Mouse (Mus musculus): ENCODE results near the gene Trappc4. TPM values are rescaled to one million over a fixed set of nuclear protein-coding genes. Genes with fewer than 3 reads are reported as not detected.
"Not testable (repeated sequence)": the region's sequence is repeated elsewhere in the genome, so short reads cannot be mapped to it uniquely, and the experiment has no call there.

Trappc4 gene
- polyA plus RNA-seq (2012; rRNA removed) = 83.8 and 88.1 TPM in 2 replicates

DNA sequence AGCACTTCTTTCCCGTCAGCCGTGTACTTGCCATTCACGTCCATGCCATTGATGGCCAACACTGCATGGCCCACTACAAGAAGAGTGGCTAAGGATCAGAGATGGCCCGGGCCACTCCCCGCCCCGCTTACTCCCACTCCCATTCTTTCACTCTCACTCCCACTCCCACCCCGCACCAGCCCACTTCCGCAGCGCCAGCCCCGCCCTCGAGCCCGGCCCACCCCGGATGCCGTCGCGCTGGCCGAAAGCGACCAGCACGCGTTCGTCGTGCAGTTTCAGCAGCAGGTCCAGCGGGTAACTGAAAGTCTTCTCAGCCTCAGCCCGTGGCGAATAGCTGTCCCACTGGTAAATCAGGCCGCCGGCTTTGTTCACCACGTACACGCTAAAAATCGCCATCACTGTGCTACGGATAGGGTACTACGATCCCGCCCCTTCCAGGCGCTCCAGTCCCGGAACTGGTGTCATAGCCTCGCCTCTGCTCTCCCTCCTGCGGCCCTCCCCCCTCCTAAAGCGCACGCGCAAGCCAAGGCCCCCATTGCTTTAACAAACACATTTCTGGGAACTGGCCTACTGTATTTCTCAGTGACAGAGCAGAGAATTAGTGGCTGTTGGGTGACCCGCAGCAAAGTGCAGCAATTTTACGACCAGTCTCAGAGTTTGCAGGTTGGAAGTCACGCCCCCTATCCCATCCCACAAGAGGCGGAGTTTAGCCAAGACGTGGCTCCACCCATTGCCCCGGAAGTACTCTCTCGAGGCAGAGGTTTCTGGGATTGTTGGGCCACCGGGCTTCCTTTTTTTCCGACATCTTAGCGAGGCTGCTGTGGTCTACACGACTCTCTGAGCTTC is at the start of gene Trappc4, which contains the start of gene Rps25:
Gene Trappc4, minus strand, starts transcription at position 695 of the 846 bp plus-strand sequence.
Gene Rps25, plus strand, starts transcription at position 234 of the 846 bp plus-strand sequence.
- TF ChIP-seq CTCF (IDR thresholded peaks at IDR 0.05; ENCODE audit: extremely low read depth, insufficient read depth, low read length) (no peak), POLR2A (IDR thresholded peaks at IDR 0.05; ENCODE audit: extremely low read depth, insufficient read depth, low read length) (peak; percentile 65)
- H3K4me1 ChIP-seq (ENCODE audit: control insufficient read depth, insufficient read depth, low read length) = no peaks in the 10 kb centered on the region
- peak within 1 kb of the TSS; percentile 91 for H3K4me3 ChIP-seq (ENCODE audit: insufficient read depth, low read length)
- peak within 1 kb of the TSS; percentile 69 for H3K27ac ChIP-seq (ENCODE audit: insufficient read depth, low read length)

DNA sequence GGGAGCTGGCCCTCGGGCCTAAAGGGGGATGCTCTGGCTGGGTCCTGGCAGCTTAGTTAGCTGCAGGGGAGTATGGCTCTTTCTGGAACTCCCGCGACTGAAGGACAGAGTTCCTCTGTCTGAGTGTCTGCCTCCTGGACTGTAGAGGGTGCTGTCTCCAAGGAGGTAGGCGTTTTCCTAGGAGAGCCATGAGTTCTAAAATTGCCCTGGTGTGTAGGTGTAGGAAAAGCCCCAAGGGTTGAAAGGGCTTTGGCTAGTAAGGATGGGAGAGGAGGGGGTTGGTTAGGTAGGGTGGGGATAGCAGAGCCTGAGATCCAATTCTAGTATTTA is 47.5 kb upstream of the Trappc4 start, which contains the start of gene Upk2:
Gene Upk2, minus strand, starts transcription at position 86 of the 330 bp plus-strand sequence.
- Histone ChIP-seq H3K4me3 (ENCODE audit: insufficient read depth, low read length) (no peak within 1 kb of the TSS), H3K4me1 (ENCODE audit: control insufficient read depth, insufficient read depth, low read length) (peaks cover 2% of the 10 kb centered on the region; the same call in 1 of the 2 replicates), H3K27ac (ENCODE audit: insufficient read depth, low read length) (no peak within 1 kb of the TSS)
- no peak for TF ChIP-seq POLR2A (IDR thresholded peaks at IDR 0.05; ENCODE audit: extremely low read depth, insufficient read depth, low read length)
- peak; percentile 43 for TF ChIP-seq CTCF (IDR thresholded peaks at IDR 0.05; ENCODE audit: extremely low read depth, insufficient read depth, low read length)

DNA sequence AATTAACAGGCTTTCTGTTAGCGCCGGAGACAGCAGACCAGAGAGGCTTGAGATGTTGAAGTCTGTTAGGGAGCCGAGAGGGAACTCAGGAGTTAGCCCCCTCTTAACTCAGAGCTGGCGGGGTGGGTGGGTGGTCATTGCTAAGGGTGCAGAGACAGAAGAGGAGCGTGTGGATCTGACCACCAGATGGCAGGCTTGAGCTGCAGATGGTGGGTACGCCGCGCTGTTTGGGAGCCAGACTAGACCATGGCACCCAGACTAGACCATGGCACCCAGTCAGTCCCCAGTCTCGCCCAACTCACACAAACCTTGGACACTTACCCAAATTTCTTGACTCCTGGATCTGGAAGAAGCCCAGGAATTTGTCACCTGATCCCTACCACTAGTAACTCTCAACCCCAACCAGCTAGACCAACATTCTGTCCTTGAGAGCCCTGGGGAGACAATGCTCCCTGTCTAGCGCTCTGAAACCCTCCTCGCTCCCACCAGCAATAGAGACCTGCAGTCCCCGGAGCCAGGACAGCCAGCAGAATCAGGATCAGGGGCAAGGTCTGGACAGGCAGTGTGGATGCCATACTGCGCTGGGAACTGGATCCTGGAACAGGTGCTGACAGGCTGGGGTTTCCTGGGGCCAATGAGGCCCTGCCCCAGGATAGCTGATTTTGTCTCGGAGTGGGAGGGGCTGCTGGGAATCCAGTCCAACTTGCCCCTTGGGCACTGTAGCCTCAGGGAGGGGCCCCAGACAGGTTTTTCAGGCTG is 46.9 kb upstream of the Trappc4 start:
- Histone ChIP-seq H3K27ac (ENCODE audit: insufficient read depth, low read length) (no peak overlapping the region), H3K4me1 (ENCODE audit: control insufficient read depth, insufficient read depth, low read length) (peaks cover 2% of the 10 kb centered on the region; the same call in 1 of the 2 replicates), H3K4me3 (ENCODE audit: insufficient read depth, low read length) (no peak overlapping the region)
- no peak for TF ChIP-seq POLR2A (IDR thresholded peaks at IDR 0.05; ENCODE audit: extremely low read depth, insufficient read depth, low read length)
- TF ChIP-seq CTCF (IDR thresholded peaks at IDR 0.05; ENCODE audit: extremely low read depth, insufficient read depth, low read length) = peak; percentile 94

DNA sequence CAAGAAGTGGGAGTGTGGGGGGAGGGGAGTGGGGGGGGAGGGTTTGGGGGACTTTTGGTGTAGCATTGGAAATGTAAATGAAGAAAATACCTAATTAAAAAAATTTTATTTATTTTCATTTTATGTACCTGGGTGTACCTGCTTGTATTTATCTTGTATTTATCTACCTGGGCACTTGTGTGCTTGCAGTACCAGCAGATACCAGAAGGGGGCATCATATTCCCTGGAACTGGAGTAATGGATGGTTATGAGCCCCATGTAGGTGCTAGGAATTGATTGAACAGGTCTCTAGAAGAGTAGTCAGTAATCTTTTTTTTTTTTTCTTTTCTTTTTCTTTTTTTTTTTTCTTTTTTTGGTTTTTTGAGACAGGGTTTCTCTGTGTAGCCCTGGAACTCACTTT is 43.0 kb upstream of the Trappc4 start:
- H3K27ac ChIP-seq (ENCODE audit: insufficient read depth, low read length) = no peak overlapping the region
- no peak for TF ChIP-seq CTCF (IDR thresholded peaks at IDR 0.05; ENCODE audit: extremely low read depth, insufficient read depth, low read length)
- TF ChIP-seq POLR2A (IDR thresholded peaks at IDR 0.05; ENCODE audit: extremely low read depth, insufficient read depth, low read length) = no peak

DNA sequence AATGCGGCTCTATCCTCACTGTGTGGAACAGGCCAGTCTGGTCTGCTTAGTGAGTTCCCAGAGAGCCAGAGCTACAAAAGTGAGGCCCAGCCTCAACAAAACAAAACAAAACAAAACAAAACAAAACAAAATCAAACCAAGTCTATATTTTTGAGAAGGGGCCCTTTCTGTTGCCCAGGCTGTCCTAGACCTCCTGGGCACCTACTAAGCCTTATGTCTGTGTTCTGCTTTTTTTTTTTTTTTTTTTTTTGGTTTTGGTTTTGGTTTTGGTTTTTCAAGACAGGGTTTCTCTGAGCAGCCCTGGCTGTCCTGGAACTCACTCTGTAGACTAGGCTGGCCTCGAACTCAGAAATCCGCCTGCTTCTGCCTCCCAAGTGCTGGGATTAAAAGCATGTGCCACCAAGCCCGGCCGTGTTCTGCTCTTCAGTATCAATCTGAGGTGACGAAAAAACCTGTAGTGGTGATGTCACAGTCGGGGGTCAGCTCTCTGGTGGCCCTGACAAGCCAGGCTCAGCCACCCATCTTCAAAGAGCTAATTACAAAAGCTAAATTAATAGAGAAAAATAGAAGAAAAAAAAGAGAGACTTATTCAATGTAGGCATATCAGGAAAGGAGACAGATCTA is 37.1 kb upstream of the Trappc4 start:
- not testable (repeated sequence) for H3K27ac ChIP-seq (ENCODE audit: insufficient read depth, low read length); H3K4me3 ChIP-seq (ENCODE audit: insufficient read depth, low read length); H3K4me1 ChIP-seq (ENCODE audit: control insufficient read depth, insufficient read depth, low read length)

More for the DNA sequence above, 43.0 kb upstream of the Trappc4 start:
- no peak overlapping the region for H3K4me3 ChIP-seq (ENCODE audit: insufficient read depth, low read length)
- no peaks in the 10 kb centered on the region for H3K4me1 ChIP-seq (ENCODE audit: control insufficient read depth, insufficient read depth, low read length)

DNA sequence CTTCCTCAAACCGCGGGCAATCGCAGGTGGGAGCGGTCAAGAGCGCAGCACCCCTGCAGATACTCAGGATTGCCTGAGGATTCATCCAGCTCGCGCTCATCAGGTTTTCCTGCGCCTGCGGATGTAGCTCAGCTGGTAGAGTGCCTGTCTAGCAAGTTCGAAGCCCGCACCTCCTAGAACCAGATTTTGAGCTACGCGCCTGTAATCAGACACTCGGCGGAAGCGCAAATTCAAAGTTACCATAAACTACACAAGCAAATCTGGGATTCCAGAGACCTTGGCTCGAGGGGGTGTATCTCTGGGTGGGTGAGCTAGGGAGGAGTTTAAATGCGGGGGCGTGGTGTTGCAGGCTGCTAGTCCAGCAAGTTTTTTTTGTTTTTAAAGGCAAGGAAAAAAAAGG is 33.6 kb upstream of the Trappc4 start, which contains the start of gene Foxr1:
Gene Foxr1, minus strand, starts transcription at position 176 of the 400 bp plus-strand sequence.
- no peak within 1 kb of the TSS for H3K27ac ChIP-seq (ENCODE audit: insufficient read depth, low read length)
- H3K4me3 ChIP-seq (ENCODE audit: insufficient read depth, low read length) = no peak within 1 kb of the TSS
- TF ChIP-seq CTCF (IDR thresholded peaks at IDR 0.05; ENCODE audit: extremely low read depth, insufficient read depth, low read length) (no peak), POLR2A (IDR thresholded peaks at IDR 0.05; ENCODE audit: extremely low read depth, insufficient read depth, low read length) (no peak)
- no peaks in the 10 kb centered on the region for H3K4me1 ChIP-seq (ENCODE audit: control insufficient read depth, insufficient read depth, low read length)

DNA sequence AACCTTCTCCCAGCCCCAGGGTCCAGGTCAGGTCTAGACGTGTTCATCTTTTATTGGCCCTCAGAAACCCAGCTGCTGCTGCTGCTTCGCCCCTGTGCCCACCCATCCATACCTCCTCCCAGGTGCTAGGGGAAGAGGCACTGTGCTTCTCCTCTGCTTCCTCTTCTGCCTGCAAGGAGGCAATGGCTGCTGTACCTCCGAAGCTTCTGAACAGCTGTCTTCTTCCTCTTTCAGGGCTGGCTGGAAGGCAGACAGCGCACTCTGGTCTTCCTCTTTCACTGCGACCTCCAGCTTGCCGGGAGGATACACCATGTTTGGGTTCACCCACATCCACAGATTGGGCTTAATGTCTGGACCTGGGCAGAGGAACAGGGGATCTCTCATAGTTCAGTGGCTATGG is 28.3 kb upstream of the Trappc4 start:
- H3K4me3 ChIP-seq (ENCODE audit: insufficient read depth, low read length) = no peak overlapping the region
- no peak for TF ChIP-seq CTCF (IDR thresholded peaks at IDR 0.05; ENCODE audit: extremely low read depth, insufficient read depth, low read length)
- TF ChIP-seq POLR2A (IDR thresholded peaks at IDR 0.05; ENCODE audit: extremely low read depth, insufficient read depth, low read length) = no peak
- H3K27ac ChIP-seq (ENCODE audit: insufficient read depth, low read length) = no peak overlapping the region

DNA sequence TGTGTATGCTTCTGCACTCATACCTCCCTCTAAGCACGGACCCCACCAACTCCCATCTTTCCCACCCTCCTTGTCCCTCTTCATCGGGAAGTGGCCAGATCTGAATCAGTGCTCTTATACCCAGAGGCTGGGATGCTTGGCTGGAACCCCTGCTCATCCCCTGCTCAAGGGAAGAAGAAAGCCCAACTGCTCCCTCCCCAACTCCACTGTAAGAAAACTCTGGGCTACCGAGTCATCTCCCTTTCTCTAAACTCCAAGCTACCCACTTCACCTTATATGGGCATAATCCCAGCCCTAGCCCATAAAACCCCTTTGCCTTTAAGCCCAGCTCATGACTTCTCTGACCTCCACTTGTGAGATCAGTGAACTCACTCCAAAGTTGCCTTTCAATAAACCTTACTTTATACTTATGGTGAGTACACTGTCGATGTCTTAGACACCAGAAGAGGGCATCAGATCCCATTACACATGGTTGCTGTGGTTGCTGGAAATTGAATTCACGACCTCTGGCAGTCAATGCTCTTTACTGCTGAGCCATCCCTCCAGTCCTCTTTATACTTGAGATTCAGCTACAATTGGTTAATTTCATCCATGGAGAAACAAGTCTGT is 25.3 kb upstream of the Trappc4 start:
- Histone ChIP-seq H3K4me3 (ENCODE audit: insufficient read depth, low read length) (no peak overlapping the region), H3K4me1 (ENCODE audit: control insufficient read depth, insufficient read depth, low read length) (no peaks in the 10 kb centered on the region), H3K27ac (ENCODE audit: insufficient read depth, low read length) (no peak overlapping the region)
- TF ChIP-seq CTCF (IDR thresholded peaks at IDR 0.05; ENCODE audit: extremely low read depth, insufficient read depth, low read length) (no peak), POLR2A (IDR thresholded peaks at IDR 0.05; ENCODE audit: extremely low read depth, insufficient read depth, low read length) (no peak)

More for the DNA sequence above, 28.3 kb upstream of the Trappc4 start:
- no peaks in the 10 kb centered on the region for H3K4me1 ChIP-seq (ENCODE audit: control insufficient read depth, insufficient read depth, low read length)

DNA sequence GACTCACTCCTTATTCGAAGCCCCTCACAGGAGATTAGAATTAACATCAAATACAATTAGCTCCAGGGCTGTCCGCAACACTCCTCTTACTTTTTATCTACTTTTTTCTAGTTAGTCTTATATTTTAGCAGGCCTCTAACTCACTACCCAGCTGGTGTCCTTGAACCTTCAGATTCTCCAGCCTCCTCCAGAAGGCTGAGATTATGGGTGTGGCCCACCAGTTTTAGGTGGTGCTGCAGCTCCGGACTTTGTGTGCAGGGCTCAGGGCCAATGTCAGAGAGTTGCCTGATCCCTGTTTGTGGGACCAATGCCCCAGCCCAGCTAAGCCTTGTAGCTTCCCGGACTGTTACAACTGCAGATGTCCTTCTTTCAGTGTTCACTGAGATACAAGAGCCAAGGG is 16.2 kb upstream of the Trappc4 start:
- TF ChIP-seq CTCF (IDR thresholded peaks at IDR 0.05; ENCODE audit: extremely low read depth, insufficient read depth, low read length) (no peak), POLR2A (IDR thresholded peaks at IDR 0.05; ENCODE audit: extremely low read depth, insufficient read depth, low read length) (no peak)

More for the DNA sequence above, 16.2 kb upstream of the Trappc4 start:
- H3K27ac ChIP-seq (ENCODE audit: insufficient read depth, low read length) = no peak overlapping the region
- no peak overlapping the region for H3K4me3 ChIP-seq (ENCODE audit: insufficient read depth, low read length)
- no peaks in the 10 kb centered on the region for H3K4me1 ChIP-seq (ENCODE audit: control insufficient read depth, insufficient read depth, low read length)

Data from cortical plate, adult 2 months (tissue).